Mouse (Mus musculus): ENCODE measurements around the gene Cxcr6. TPM values are rescaled to one million over a fixed set of nuclear protein-coding genes. Genes with fewer than 3 reads are reported as not detected.

Gene Cxcr6
- polyA plus RNA-seq, 1 experiment from 2014 or later: 0.18 TPM

- no peak overlapping the region for H3K27ac ChIP-seq (ENCODE audit: low read length)
- no peaks in the 10 kb centered on the region for H3K27me3 ChIP-seq (replicated peaks; ENCODE audit: control insufficient read depth, insufficient read depth, low read length)
- H3K4me2 ChIP-seq (ENCODE audit: low read length): no peak overlapping the region
- H3K4me3 ChIP-seq (replicated peaks; ENCODE audit: low read length): no peak overlapping the region
- H3K36me3 ChIP-seq (ENCODE audit: control insufficient read depth, insufficient read depth): no peaks in the 10 kb centered on the region
- H3K9ac ChIP-seq (replicated peaks; ENCODE audit: low read depth, low read length): no peak overlapping the region
- 68% methylated on average over 3 of the region's 3 CpGs for WGBS
- no peak for ATAC-seq
- H3K9me3 ChIP-seq (ENCODE audit: control insufficient read depth, low read length): no peaks in the 10 kb centered on the region
- H3K4me1 ChIP-seq (replicated peaks; ENCODE audit: control insufficient read depth, insufficient read depth, low read length): no peaks in the 10 kb centered on the region
Measured at GRCm38 (mm10) chr9:123845120-123845519, 38.8 kb downstream of the Cxcr6 start.

- Histone ChIP-seq H3K4me1 (replicated peaks; ENCODE audit: control insufficient read depth, insufficient read depth, low read length) (peaks cover 7% of the 10 kb centered on the region), H3K27me3 (replicated peaks; ENCODE audit: control insufficient read depth, insufficient read depth, low read length) (no peaks in the 10 kb centered on the region), H3K36me3 (ENCODE audit: control insufficient read depth, insufficient read depth) (no peaks in the 10 kb centered on the region), H3K9me3 (ENCODE audit: control insufficient read depth, low read length) (no peaks in the 10 kb centered on the region), H3K27ac (ENCODE audit: low read length) (no peak overlapping the region), H3K9ac (replicated peaks; ENCODE audit: low read depth, low read length) (no peak overlapping the region), H3K4me3 (replicated peaks; ENCODE audit: low read length) (no peak overlapping the region), H3K4me2 (ENCODE audit: low read length) (no peak overlapping the region)
- no peak for ATAC-seq
- 94% methylated on average over 1 of the region's 1 CpGs for WGBS
Measured at GRCm38 (mm10) chr9:123846490-123846889, 40.2 kb downstream of the Cxcr6 start.

DNA sequence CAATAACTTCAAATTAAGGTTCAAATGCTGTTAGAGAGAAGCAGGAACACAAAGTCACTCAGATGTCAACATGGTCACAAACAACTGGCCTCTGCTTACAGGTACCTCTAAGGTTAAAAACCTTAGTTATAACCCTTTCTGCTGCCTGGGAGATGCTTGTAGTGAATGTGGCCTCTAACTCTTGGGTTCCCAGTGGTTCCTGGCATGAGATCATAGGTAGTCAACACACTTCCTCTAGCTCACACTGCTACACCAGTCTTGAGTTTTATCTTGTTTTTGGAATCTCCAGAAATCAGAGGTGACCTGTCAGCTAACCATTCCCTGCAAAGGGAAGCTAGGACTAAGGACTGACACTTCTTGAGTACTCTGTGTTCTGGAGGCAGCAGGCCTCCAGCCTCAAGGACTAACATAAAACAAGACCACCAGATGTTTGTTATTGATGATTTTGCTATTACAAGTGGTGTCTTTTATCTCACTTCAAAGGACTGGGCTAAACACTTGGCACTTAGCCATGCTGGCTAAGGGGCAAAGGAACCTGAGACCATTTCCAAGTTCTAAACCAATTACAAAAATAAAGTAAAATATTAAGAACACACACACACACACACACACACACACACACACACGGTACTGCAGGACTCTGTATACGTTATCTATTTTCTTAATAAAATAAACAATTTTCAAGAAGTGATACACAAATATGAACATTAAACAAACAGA lies 43.9 kb downstream of the Cxcr6 start:
- H3K4me2 ChIP-seq (ENCODE audit: low read length): no peak overlapping the region
- no peak overlapping the region for H3K27ac ChIP-seq (ENCODE audit: low read length)
- no peaks in the 10 kb centered on the region for H3K36me3 ChIP-seq (ENCODE audit: control insufficient read depth, insufficient read depth)
- ATAC-seq: no peak
- WGBS: 60% methylated on average over 2 of the region's 2 CpGs
- no peaks in the 10 kb centered on the region for H3K27me3 ChIP-seq (replicated peaks; ENCODE audit: control insufficient read depth, insufficient read depth, low read length)
- no peaks in the 10 kb centered on the region for H3K9me3 ChIP-seq (ENCODE audit: control insufficient read depth, low read length)
- H3K4me3 ChIP-seq (replicated peaks; ENCODE audit: low read length): no peak overlapping the region
- H3K9ac ChIP-seq (replicated peaks; ENCODE audit: low read depth, low read length): no peak overlapping the region
- H3K4me1 ChIP-seq (replicated peaks; ENCODE audit: control insufficient read depth, insufficient read depth, low read length): peaks cover 10% of the 10 kb centered on the region

- WGBS: 0% methylated on average over 2 of the region's 2 CpGs
- Histone ChIP-seq H3K4me1 (replicated peaks; ENCODE audit: control insufficient read depth, insufficient read depth, low read length) (peaks cover 10% of the 10 kb centered on the region), H3K36me3 (ENCODE audit: control insufficient read depth, insufficient read depth) (no peaks in the 10 kb centered on the region), H3K27me3 (replicated peaks; ENCODE audit: control insufficient read depth, insufficient read depth, low read length) (no peaks in the 10 kb centered on the region), H3K9ac (replicated peaks; ENCODE audit: low read depth, low read length) (peak overlapping the region; percentile 57; the same call in 1 of the 2 replicates), H3K4me2 (ENCODE audit: low read length) (peak overlapping the region; percentile 88), H3K4me3 (replicated peaks; ENCODE audit: low read length) (peak overlapping the region; percentile 52), H3K9me3 (ENCODE audit: control insufficient read depth, low read length) (no peaks in the 10 kb centered on the region), H3K27ac (ENCODE audit: low read length) (no peak overlapping the region)
- no peak for ATAC-seq
Measured at GRCm38 (mm10) chr9:123850705-123851061, 44.4 kb downstream of the Cxcr6 start.

GRCm38 (mm10) chr9:123851062-123851712 lies 44.9 kb downstream of the Cxcr6 start:
- 0% methylated on average over 27 of the region's 27 CpGs for WGBS
- H3K9ac ChIP-seq (replicated peaks; ENCODE audit: low read depth, low read length): peak overlapping the region; percentile 57

DNA sequence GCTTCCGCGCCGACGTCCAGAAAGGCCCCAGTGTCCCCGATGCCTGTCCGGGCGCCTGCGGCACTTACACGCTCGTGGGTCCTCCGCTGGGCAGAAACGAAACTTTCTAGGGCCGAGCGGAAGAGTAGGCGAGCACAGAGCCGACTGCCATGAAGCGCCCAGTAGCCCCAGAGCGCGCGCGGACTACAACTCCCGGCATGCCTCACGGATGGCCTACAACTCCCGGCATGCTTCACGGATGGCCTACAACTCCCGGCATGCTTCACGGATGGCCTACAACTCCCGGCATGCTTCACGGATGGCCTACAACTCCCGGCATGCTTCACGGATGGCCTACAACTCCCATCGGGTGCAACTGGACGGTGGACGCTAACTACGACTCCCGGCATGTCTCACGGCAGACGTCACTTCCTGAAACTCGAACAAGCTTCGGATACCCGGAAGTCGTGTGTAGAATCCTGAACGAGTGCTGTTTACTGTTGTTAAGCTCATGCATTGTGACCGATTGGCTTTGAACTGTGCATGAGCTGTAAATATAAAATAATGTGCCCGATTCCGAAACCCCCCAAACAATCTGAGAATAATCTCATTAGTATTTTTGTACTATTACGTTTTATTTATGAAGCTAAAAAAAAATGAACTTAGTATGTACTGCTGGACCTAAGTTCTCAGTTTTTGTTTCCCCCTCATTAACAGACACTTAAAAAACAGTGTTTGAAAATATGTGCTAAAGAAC lies 45.6 kb downstream of the Cxcr6 start, which contains the start of gene Fyco1:
Fyco1 (minus strand) TSS at position 187 of the 736 bp plus-strand sequence.
- no peaks in the 10 kb centered on the region for H3K9me3 ChIP-seq (ENCODE audit: control insufficient read depth, low read length)
- peak; percentile 97 for ATAC-seq
- H3K27me3 ChIP-seq (replicated peaks; ENCODE audit: control insufficient read depth, insufficient read depth, low read length): no peaks in the 10 kb centered on the region
- no peaks in the 10 kb centered on the region for H3K36me3 ChIP-seq (ENCODE audit: control insufficient read depth, insufficient read depth)
- peaks cover 10% of the 10 kb centered on the region for H3K4me1 ChIP-seq (replicated peaks; ENCODE audit: control insufficient read depth, insufficient read depth, low read length)
- peak within 1 kb of the TSS; percentile 63 for H3K27ac ChIP-seq (ENCODE audit: low read length)
- H3K9ac ChIP-seq (replicated peaks; ENCODE audit: low read depth, low read length): peak within 1 kb of the TSS; percentile 57
- under 1% methylated on average over 47 of the region's 47 CpGs for WGBS
- peak within 1 kb of the TSS; percentile 52 for H3K4me3 ChIP-seq (replicated peaks; ENCODE audit: low read length)
- H3K4me2 ChIP-seq (ENCODE audit: low read length): peak within 1 kb of the TSS; percentile 88

More at GRCm38 (mm10) chr9:123851062-123851712, 44.9 kb downstream of the Cxcr6 start:
- H3K36me3 ChIP-seq (ENCODE audit: control insufficient read depth, insufficient read depth): no peaks in the 10 kb centered on the region
- H3K4me2 ChIP-seq (ENCODE audit: low read length): peak overlapping the region; percentile 88
- ATAC-seq: peak; percentile 76
- no peaks in the 10 kb centered on the region for H3K9me3 ChIP-seq (ENCODE audit: control insufficient read depth, low read length)
- peak overlapping the region; percentile 63 for H3K27ac ChIP-seq (ENCODE audit: low read length)
- H3K27me3 ChIP-seq (replicated peaks; ENCODE audit: control insufficient read depth, insufficient read depth, low read length): no peaks in the 10 kb centered on the region
- peaks cover 10% of the 10 kb centered on the region for H3K4me1 ChIP-seq (replicated peaks; ENCODE audit: control insufficient read depth, insufficient read depth, low read length)
- H3K4me3 ChIP-seq (replicated peaks; ENCODE audit: low read length): peak overlapping the region; percentile 52

GRCm38 (mm10) chr9:123852449-123853390 lies 46.4 kb downstream of the Cxcr6 start:
- Histone ChIP-seq H3K27me3 (replicated peaks; ENCODE audit: control insufficient read depth, insufficient read depth, low read length) (no peaks in the 10 kb centered on the region), H3K4me1 (replicated peaks; ENCODE audit: control insufficient read depth, insufficient read depth, low read length) (peaks cover 10% of the 10 kb centered on the region), H3K36me3 (ENCODE audit: control insufficient read depth, insufficient read depth) (no peaks in the 10 kb centered on the region), H3K4me2 (ENCODE audit: low read length) (peak overlapping the region; percentile 63), H3K9me3 (ENCODE audit: control insufficient read depth, low read length) (no peaks in the 10 kb centered on the region), H3K4me3 (replicated peaks; ENCODE audit: low read length) (peak overlapping the region; percentile 41), H3K9ac (replicated peaks; ENCODE audit: low read depth, low read length) (peak overlapping the region; percentile 42), H3K27ac (ENCODE audit: low read length) (peak overlapping the region; percentile 31)
- WGBS: 61% methylated on average over 5 of the region's 5 CpGs
- peak; percentile 18 for ATAC-seq

GRCm38 (mm10) chr9:123856836-123857235 lies 50.6 kb downstream of the Cxcr6 start:
- Histone ChIP-seq H3K9ac (replicated peaks; ENCODE audit: low read depth, low read length) (no peak overlapping the region), H3K4me1 (replicated peaks; ENCODE audit: control insufficient read depth, insufficient read depth, low read length) (peaks cover 3% of the 10 kb centered on the region), H3K9me3 (ENCODE audit: control insufficient read depth, low read length) (no peaks in the 10 kb centered on the region), H3K27ac (ENCODE audit: low read length) (no peak overlapping the region), H3K36me3 (ENCODE audit: control insufficient read depth, insufficient read depth) (no peaks in the 10 kb centered on the region), H3K4me2 (ENCODE audit: low read length) (no peak overlapping the region), H3K27me3 (replicated peaks; ENCODE audit: control insufficient read depth, insufficient read depth, low read length) (no peaks in the 10 kb centered on the region), H3K4me3 (replicated peaks; ENCODE audit: low read length) (no peak overlapping the region)
- WGBS: 93% methylated on average over 2 of the region's 2 CpGs
- no peak for ATAC-seq

Measured in forebrain, embryonic 16.5 days (tissue).